In the genomic region with DNA sequence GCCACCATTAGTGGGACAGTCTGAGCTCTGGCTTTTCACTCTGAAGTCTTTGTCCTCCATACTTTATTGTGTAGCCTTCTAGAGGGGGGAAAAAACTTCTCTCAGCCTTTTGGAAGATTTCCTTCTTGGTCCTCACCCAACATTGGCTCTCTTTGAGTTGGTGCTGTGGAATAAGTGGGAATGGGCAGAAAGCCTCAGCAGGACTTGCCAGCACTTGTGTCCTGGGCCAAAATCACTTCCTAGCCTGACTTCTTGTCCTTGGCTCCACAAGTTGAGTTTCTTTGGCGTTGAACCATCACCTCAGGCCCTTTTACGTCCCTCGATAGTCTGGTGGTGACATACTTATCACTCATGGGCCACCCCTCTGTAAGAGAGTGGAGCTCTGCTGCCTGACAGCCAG, we compare ENCODE assay signal across 9 mouse cellular contexts. TPM values are rescaled to one million over a fixed set of nuclear protein-coding genes. Genes with fewer than 3 reads are reported as not detected.
A peak's percentile ranks its signal among the peaks of the same experiment; 100 is the strongest.
DNase-seq lines count a peak whose midpoint lies in the region; ATAC-seq and TF ChIP-seq lines count a peak whose summit lies in the region.
"Had no signal": no experiment of that assay in that cellular context is flagged by ENCODE, and none has a peak within 500 bp of the region (broad histone marks: within the 10 kb centered on the region; RNA-seq: fewer than 3 reads in every experiment).

No protein-coding gene starts in this region.

- no peaks in the 10 kb centered on the region for H3K9me3 ChIP-seq in neural tube, embryonic 12.5 days
- no peaks in the 10 kb centered on the region for H3K9me3 ChIP-seq in limb, embryonic 13.5 days

- no peak overlapping the region for H3K4me3 ChIP-seq in neural tube, embryonic 12.5 days
- no peak overlapping the region for H3K4me3 ChIP-seq in limb, embryonic 13.5 days
- no peak overlapping the region for H3K4me3 ChIP-seq in small intestine, adult 2 months (ENCODE audit: low read depth, low read length)
- H3K4me3 ChIP-seq: myocyte had no signal

- peak overlapping the region; percentile 58; the same call in 1 of the 2 replicates for H3K4me2 ChIP-seq in neural tube, embryonic 12.5 days (replicated peaks)
- H3K4me2 ChIP-seq in limb, embryonic 13.5 days (replicated peaks): peak overlapping the region; percentile 69; the same call in 1 of the 2 replicates

- no peaks in the 10 kb centered on the region for H3K27me3 ChIP-seq in neural tube, embryonic 12.5 days (replicated peaks)
- H3K27me3 ChIP-seq in limb, embryonic 13.5 days: no peaks in the 10 kb centered on the region
- no peaks in the 10 kb centered on the region for H3K27me3 ChIP-seq in small intestine, adult 2 months (ENCODE audit: control insufficient read depth, insufficient read depth, low read length)

- no peak for ATAC-seq in neural tube, embryonic 12.5 days (ENCODE audit: low FRiP score, low read depth)
- ATAC-seq in limb, embryonic 13.5 days (ENCODE audit: low FRiP score, low read depth): no peak

- 0 out of 2 replicates have a peak, but pooled peaks cover 4% of the 10 kb centered on the region for H3K4me1 ChIP-seq in neural tube, embryonic 12.5 days
- H3K4me1 ChIP-seq in limb, embryonic 13.5 days: peaks cover 16% of the 10 kb centered on the region
- peaks cover 3% of the 10 kb centered on the region for H3K4me1 ChIP-seq in small intestine, adult 2 months (ENCODE audit: control insufficient read depth, insufficient read depth, insufficient read length, low read length)

- TF ChIP-seq CTCF in small intestine, adult 2 months (IDR thresholded peaks at IDR 0.05; ENCODE audit: extremely low read depth, insufficient read length, insufficient replicate concordance, low read depth, low read length): no peak

- DNase-seq in adrenal gland, postnatal 10 days: peak; percentile 33
- DNase-seq in adrenal gland, adult 18-20 months (ENCODE audit: low spot score in 2 of 2): no peak
- DNase-seq in neural tube, embryonic 10.5 days (ENCODE audit: extremely low spot score, low spot score): no peak
- DNase-seq in urinary bladder, adult 2 months (ENCODE audit: low spot score): no peak
- DNase-seq in right cerebral cortex, postnatal 25 days: no peak

- whole genome bisulfite sequencing in neural tube, embryonic 12.5 days: 97% methylated on average over 3 of the region's 3 CpGs
- WGBS in limb, embryonic 13.5 days: 88% methylated on average over 3 of the region's 3 CpGs
- WGBS in small intestine, adult 2 months: 89% methylated on average over 3 of the region's 3 CpGs

- H3K27ac ChIP-seq in neural tube, embryonic 12.5 days: no peak overlapping the region
- peak overlapping the region; percentile 65; the same call in 1 of the 2 replicates for H3K27ac ChIP-seq in limb, embryonic 13.5 days
- H3K27ac ChIP-seq in small intestine, adult 2 months (ENCODE audit: insufficient read depth, low read depth, low read length): peak overlapping the region; percentile 46; the same call in 1 of the 2 replicates

- H3K36me3 ChIP-seq in neural tube, embryonic 12.5 days: no peaks in the 10 kb centered on the region
- H3K36me3 ChIP-seq in limb, embryonic 13.5 days: no peaks in the 10 kb centered on the region
- H3K36me3 ChIP-seq in small intestine, adult 2 months (ENCODE audit: control insufficient read depth, insufficient read depth, low read length): no peaks in the 10 kb centered on the region

- no peak overlapping the region for H3K9ac ChIP-seq in neural tube, embryonic 12.5 days
- no peak overlapping the region for H3K9ac ChIP-seq in limb, embryonic 13.5 days

- TF ChIP-seq POLR2A in small intestine, adult 2 months (IDR thresholded peaks at IDR 0.05; ENCODE audit: low read depth, low read length): no peak

RNA-seq across cellular contexts. Expression of a gene that starts 22.6 kb away (rescaled TPM):
- total RNA-seq in adrenal gland, postnatal 10 days (2021): 1 to 10 TPM; 2.2 to 2.5 TPM
- total RNA-seq in adrenal gland, adult 18-20 months (2021): 1 to 10 TPM; 2.3 to 3.1 TPM
- 3.0 and 3.4 TPM in 2 replicates for polyA plus RNA-seq in neural tube, embryonic 12.5 days (2016; fragmentation: Nextera tagmentation; extraction: Ambion mirVana)
- 1.7 and 2.2 TPM in 2 replicates for polyA plus RNA-seq in limb, embryonic 13.5 days (2015; fragmentation: Nextera tagmentation; extraction: Ambion mirVana)
- 0.32 and 0.47 TPM in 2 replicates for polyA plus RNA-seq in small intestine, adult 2 months (2012; rRNA removed)
- polyA plus RNA-seq in urinary bladder, adult 2 months (2012; rRNA removed): 2.3 and 2.7 TPM in 2 replicates

RNA-seq across cellular contexts. Expression of a gene that starts 22.9 kb away (rescaled TPM):
- total RNA-seq in adrenal gland, postnatal 10 days (2021): 100 to 1,000 TPM; 394 to 499 TPM
- total RNA-seq in adrenal gland, adult 18-20 months (2021): 100 to 1,000 TPM; 593 to 704 TPM
- 454 and 496 TPM in 2 replicates for polyA plus RNA-seq in neural tube, embryonic 12.5 days (2016; fragmentation: Nextera tagmentation; extraction: Ambion mirVana)
- polyA plus RNA-seq in limb, embryonic 13.5 days (2015; fragmentation: Nextera tagmentation; extraction: Ambion mirVana): 634 and 696 TPM in 2 replicates
- polyA plus RNA-seq in small intestine, adult 2 months (2012; rRNA removed): 9.1 and 15.1 TPM in 2 replicates
- 197 and 228 TPM in 2 replicates for polyA plus RNA-seq in urinary bladder, adult 2 months (2012; rRNA removed)

RNA-seq across cellular contexts. Expression of a gene that starts 35.6 kb away (rescaled TPM):
- 1 to 10 TPM; 7.5 to 7.8 TPM for total RNA-seq in adrenal gland, postnatal 10 days (2021)
- 10 to 100 TPM; 12.4 to 15.9 TPM for total RNA-seq in adrenal gland, adult 18-20 months (2021)
- polyA plus RNA-seq in neural tube, embryonic 12.5 days (2016; fragmentation: Nextera tagmentation; extraction: Ambion mirVana): not detected in 2 replicates
- polyA plus RNA-seq in limb, embryonic 13.5 days (2015; fragmentation: Nextera tagmentation; extraction: Ambion mirVana): 0.27 TPM in 1 of 2 replicates, not detected in the other
- polyA plus RNA-seq in small intestine, adult 2 months (2012; rRNA removed): not detected in 2 replicates
- not detected in 2 replicates for polyA plus RNA-seq in urinary bladder, adult 2 months (2012; rRNA removed)
- polyA plus RNA-seq: myocyte had no signal

RNA-seq across cellular contexts. Expression of a gene that starts 50.6 kb away (rescaled TPM):
- 10 to 100 TPM; 17.4 to 21.4 TPM for total RNA-seq in adrenal gland, postnatal 10 days (2021)
- 10 to 100 TPM; 39.3 to 46.3 TPM for total RNA-seq in adrenal gland, adult 18-20 months (2021)
- 4.3 and 4.6 TPM in 2 replicates for polyA plus RNA-seq in neural tube, embryonic 12.5 days (2016; fragmentation: Nextera tagmentation; extraction: Ambion mirVana)
- 0.83 and 0.98 TPM in 2 replicates for polyA plus RNA-seq in limb, embryonic 13.5 days (2015; fragmentation: Nextera tagmentation; extraction: Ambion mirVana)
- polyA plus RNA-seq in small intestine, adult 2 months (2012; rRNA removed): 1.8 and 2.3 TPM in 2 replicates
- 18.3 and 22.4 TPM in 2 replicates for polyA plus RNA-seq in urinary bladder, adult 2 months (2012; rRNA removed)

Comparison
In these comparisons a context has a peak if more than half of its experiments do, and no peak if none do; other contexts are left out.
1. RNA of a gene that starts 22.9 kb away (polyA plus RNA-seq): 634 to 696 TPM in limb, embryonic 13.5 days, 454 to 496 TPM in neural tube, embryonic 12.5 days and 197 to 228 TPM in urinary bladder, adult 2 months; 9.1 to 15.1 TPM in small intestine, adult 2 months; every median in the first group is over 10 times any median in the second.